Mouse (Mus musculus): Measurements from ENCODE around the gene Sertad4. TPM values are rescaled to one million over a fixed set of nuclear protein-coding genes. Genes with fewer than 3 reads are reported as not detected.
A peak's percentile ranks its signal among the peaks of the same experiment; 100 is the strongest.

Gene Sertad4
- total and polyA plus RNA-seq, 2 experiments from 2014 or later = 4.0 to 5.0 TPM

DNA sequence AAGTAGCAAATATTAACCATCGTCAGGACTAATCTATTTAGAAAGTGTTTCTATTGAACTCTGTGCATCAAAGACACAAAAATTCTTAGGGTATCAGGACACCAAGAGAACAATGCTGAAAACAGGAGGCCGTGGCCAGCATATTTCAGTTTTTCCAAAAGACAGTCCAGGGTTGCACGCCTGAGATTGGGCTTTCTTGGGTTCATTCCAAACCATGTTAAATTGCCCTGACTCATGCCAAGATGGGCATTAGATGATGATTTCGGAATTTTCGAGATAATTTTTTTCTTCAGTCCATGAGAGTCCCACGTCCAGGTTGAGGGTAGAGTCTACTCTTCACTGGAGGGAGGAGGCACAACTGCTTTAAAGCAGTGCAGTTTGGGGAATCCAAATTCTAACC lies 1.4 kb upstream of the Sertad4 start:
- WGBS = 76% methylated on average over 6 of the region's 6 CpGs
- Histone ChIP-seq H3K4me2 (ENCODE audit: low read depth, low read length) (no peak overlapping the region), H3K9me3 (replicated peaks; ENCODE audit: control insufficient read depth, low read length) (no peaks in the 10 kb centered on the region), H3K27me3 (ENCODE audit: control insufficient read depth, insufficient read depth, low read length) (peaks cover 25% of the 10 kb centered on the region; the same call in 1 of the 2 replicates), H3K9ac (replicated peaks; ENCODE audit: low read depth, low read length) (no peak overlapping the region), H3K36me3 (replicated peaks; ENCODE audit: control insufficient read depth, insufficient read depth, low read length) (no peaks in the 10 kb centered on the region), H3K4me3 (ENCODE audit: low read depth, low read length) (no peak overlapping the region), H3K27ac (ENCODE audit: low read depth) (no peak overlapping the region), H3K4me1 (ENCODE audit: control insufficient read depth, insufficient read depth) (peaks cover 9% of the 10 kb centered on the region)
- ATAC-seq (ENCODE audit: insufficient read depth, low read depth) = no peak
- no peak for TF ChIP-seq CTCF (IDR thresholded peaks at IDR 0.05; ENCODE audit: low read depth)
- no peak for TF ChIP-seq EP300 (IDR thresholded peaks at IDR 0.05; ENCODE audit: low read depth)
- no peak for DNase-seq (ENCODE audit: low spot score)

DNA sequence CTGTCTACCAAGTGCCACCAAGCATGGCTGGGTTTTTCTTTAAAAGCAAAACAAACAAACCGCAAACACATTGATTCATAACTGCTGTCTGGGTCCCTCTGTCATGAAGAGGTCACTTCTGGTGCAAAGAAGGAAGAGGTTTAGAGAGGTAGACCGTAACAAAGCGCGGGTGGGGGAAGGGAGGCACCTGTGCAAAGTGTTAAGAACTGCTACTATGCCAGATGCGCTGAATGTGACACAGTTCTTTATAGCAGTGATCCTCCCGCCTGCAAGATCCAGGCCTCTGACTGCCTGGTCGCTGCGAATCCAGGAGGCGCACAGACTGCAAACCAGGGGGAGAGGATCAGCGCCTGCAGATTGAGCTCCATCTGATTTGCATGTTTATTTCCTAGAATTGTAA lies 855 bp upstream of the Sertad4 start:
- Histone ChIP-seq H3K4me2 (ENCODE audit: low read depth, low read length) (no peak overlapping the region), H3K4me3 (ENCODE audit: low read depth, low read length) (no peak overlapping the region), H3K9ac (replicated peaks; ENCODE audit: low read depth, low read length) (no peak overlapping the region; the same call in 1 of the 2 replicates), H3K27me3 (ENCODE audit: control insufficient read depth, insufficient read depth, low read length) (peaks cover 25% of the 10 kb centered on the region; the same call in 1 of the 2 replicates), H3K9me3 (replicated peaks; ENCODE audit: control insufficient read depth, low read length) (no peaks in the 10 kb centered on the region), H3K36me3 (replicated peaks; ENCODE audit: control insufficient read depth, insufficient read depth, low read length) (no peaks in the 10 kb centered on the region), H3K27ac (ENCODE audit: low read depth) (no peak overlapping the region), H3K4me1 (ENCODE audit: control insufficient read depth, insufficient read depth) (peaks cover 12% of the 10 kb centered on the region)
- TF ChIP-seq EP300 (IDR thresholded peaks at IDR 0.05; ENCODE audit: low read depth) (no peak), CTCF (IDR thresholded peaks at IDR 0.05; ENCODE audit: low read depth) (no peak)
- 53% methylated on average over 10 of the region's 10 CpGs for WGBS
- ATAC-seq (ENCODE audit: insufficient read depth, low read depth) = no peak
- no peak for DNase-seq (ENCODE audit: low spot score)

DNA sequence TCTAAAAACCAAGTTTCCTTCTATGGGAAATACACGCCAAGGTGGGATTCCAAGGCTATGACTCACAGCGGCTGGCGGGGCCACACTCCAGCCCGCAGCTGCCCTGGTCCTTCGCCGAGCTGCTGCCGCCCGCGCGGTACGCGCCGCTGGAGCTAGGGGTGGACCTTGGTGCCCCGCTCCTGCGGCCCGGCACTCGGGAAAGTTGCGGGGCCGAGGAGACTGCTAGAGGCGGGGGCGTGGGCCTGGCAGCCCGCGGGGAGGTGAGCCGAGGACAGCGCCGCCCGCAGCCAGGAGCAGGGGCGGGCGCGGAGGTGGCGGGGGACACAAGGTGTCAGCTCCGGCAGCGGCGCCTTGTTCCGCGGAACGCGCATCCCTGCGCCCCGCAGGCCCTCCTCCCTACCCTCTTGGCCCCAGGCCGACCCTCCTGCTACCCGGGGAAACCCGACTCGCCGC lies 711 bp downstream of the Sertad4 start:
- Histone ChIP-seq H3K4me1 (ENCODE audit: control insufficient read depth, insufficient read depth) (peaks cover 20% of the 10 kb centered on the region), H3K36me3 (replicated peaks; ENCODE audit: control insufficient read depth, insufficient read depth, low read length) (no peaks in the 10 kb centered on the region), H3K27ac (ENCODE audit: low read depth) (peak overlapping the region; percentile 74), H3K4me2 (ENCODE audit: low read depth, low read length) (peak overlapping the region; percentile 98), H3K9ac (replicated peaks; ENCODE audit: low read depth, low read length) (peak overlapping the region; percentile 64), H3K9me3 (replicated peaks; ENCODE audit: control insufficient read depth, low read length) (no peaks in the 10 kb centered on the region), H3K4me3 (ENCODE audit: low read depth, low read length) (peak overlapping the region; percentile 62), H3K27me3 (ENCODE audit: control insufficient read depth, insufficient read depth, low read length) (peaks cover 25% of the 10 kb centered on the region; the same call in 1 of the 2 replicates)
- ATAC-seq (ENCODE audit: insufficient read depth, low read depth) (peak; percentile 36; the same call in 1 of the 2 replicates), DNase-seq (ENCODE audit: low spot score) (no peak)
- TF ChIP-seq EP300 (IDR thresholded peaks at IDR 0.05; ENCODE audit: low read depth) = no peak
- TF ChIP-seq CTCF (IDR thresholded peaks at IDR 0.05; ENCODE audit: low read depth) = no peak
- WGBS = 0% methylated on average over 31 of the region's 45 CpGs

DNA sequence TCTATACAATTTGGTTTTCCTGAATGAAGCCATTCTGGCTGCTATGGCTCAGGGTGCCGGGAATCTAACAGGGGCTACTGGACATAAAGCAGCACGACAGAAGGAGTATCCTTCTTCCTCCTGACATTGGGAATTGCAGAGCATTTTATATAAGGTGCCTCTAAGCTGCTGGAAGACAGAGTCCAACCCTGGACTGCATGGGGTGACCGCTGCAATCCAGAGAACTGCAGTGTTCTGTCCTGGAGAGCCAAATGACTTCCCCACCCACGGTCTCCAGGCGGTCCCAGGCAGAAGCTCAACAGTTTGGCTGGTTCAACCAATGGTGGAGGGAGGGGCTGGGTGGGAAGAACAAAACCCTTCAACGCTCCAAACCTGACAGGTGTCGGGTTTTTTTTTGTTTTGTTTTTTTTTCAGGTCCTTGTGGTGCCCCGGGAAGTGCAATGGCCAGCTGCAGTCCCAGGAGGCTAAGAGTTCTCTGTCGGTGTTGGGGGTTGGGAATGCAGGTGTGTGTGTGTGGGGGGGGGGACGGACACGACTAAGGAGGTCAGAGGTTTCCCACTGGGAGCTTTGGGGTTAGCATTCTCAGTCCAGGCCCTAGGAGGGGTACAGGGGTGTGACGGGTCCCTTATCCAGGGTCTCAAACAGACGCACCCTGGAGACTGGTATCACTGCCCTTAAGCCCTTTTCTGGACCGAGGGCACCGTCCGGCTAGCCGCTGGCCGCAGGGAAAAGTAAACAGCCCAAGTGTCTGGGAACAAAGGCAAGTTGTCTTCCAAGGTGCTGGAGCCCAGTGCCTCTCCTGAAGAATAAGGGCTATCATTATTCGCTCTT lies 1.4 kb downstream of the Sertad4 start:
- TF ChIP-seq EP300 (IDR thresholded peaks at IDR 0.05; ENCODE audit: low read depth) (no peak), CTCF (IDR thresholded peaks at IDR 0.05; ENCODE audit: low read depth) (no peak)
- DNase-seq (ENCODE audit: low spot score) (no peak), ATAC-seq (ENCODE audit: insufficient read depth, low read depth) (no peak)
- peak overlapping the region; percentile 74 for H3K27ac ChIP-seq (ENCODE audit: low read depth)
- peak overlapping the region; percentile 62 for H3K4me3 ChIP-seq (ENCODE audit: low read depth, low read length)
- no peaks in the 10 kb centered on the region for H3K36me3 ChIP-seq (replicated peaks; ENCODE audit: control insufficient read depth, insufficient read depth, low read length)
- WGBS = 18% methylated on average over 19 of the region's 19 CpGs
- peaks cover 25% of the 10 kb centered on the region; the same call in 1 of the 2 replicates for H3K27me3 ChIP-seq (ENCODE audit: control insufficient read depth, insufficient read depth, low read length)
- no peaks in the 10 kb centered on the region for H3K9me3 ChIP-seq (replicated peaks; ENCODE audit: control insufficient read depth, low read length)
- peaks cover 20% of the 10 kb centered on the region for H3K4me1 ChIP-seq (ENCODE audit: control insufficient read depth, insufficient read depth)
- H3K4me2 ChIP-seq (ENCODE audit: low read depth, low read length) = peak overlapping the region; percentile 98
- H3K9ac ChIP-seq (replicated peaks; ENCODE audit: low read depth, low read length) = peak overlapping the region; percentile 64

DNA sequence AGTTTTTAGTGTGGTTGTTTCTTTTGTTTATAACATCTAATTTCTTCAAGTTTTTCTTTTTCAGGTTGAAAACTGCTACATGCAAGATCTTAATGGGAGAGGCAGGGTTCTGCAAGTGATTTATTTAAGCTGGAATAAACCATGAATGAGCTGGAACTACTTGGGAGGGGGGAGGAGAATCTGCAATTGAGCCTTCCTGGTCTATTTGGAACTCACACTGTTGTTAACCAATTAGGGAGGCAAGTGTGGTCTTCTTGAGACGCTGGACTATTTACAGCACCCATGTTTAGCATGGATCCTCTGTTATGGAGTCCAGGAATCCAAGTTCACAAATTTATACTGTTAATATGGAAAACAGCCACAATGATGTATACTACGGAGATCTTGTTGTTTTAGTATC lies 2.1 kb downstream of the Sertad4 start:
- Histone ChIP-seq H3K4me3 (ENCODE audit: low read depth, low read length) (no peak overlapping the region), H3K27me3 (ENCODE audit: control insufficient read depth, insufficient read depth, low read length) (peaks cover 25% of the 10 kb centered on the region; the same call in 1 of the 2 replicates), H3K36me3 (replicated peaks; ENCODE audit: control insufficient read depth, insufficient read depth, low read length) (peaks cover 4% of the 10 kb centered on the region; the same call in 1 of the 2 replicates), H3K9ac (replicated peaks; ENCODE audit: low read depth, low read length) (no peak overlapping the region), H3K4me1 (ENCODE audit: control insufficient read depth, insufficient read depth) (peaks cover 20% of the 10 kb centered on the region), H3K9me3 (replicated peaks; ENCODE audit: control insufficient read depth, low read length) (no peaks in the 10 kb centered on the region), H3K27ac (ENCODE audit: low read depth) (no peak overlapping the region), H3K4me2 (ENCODE audit: low read depth, low read length) (peak overlapping the region; percentile 98; the same call in 1 of the 2 replicates)
- TF ChIP-seq EP300 (IDR thresholded peaks at IDR 0.05; ENCODE audit: low read depth) (no peak), CTCF (IDR thresholded peaks at IDR 0.05; ENCODE audit: low read depth) (no peak)
- 73% methylated on average over 2 of the region's 2 CpGs for WGBS
- ATAC-seq (ENCODE audit: insufficient read depth, low read depth) (no peak), DNase-seq (ENCODE audit: low spot score) (no peak)

All from heart, postnatal 0 days (tissue).